Mouse (Mus musculus): Measurements from ENCODE around the gene Acp2. TPM values are rescaled to one million over a fixed set of nuclear protein-coding genes. Genes with fewer than 3 reads are reported as not detected.

The Acp2 gene
- 20.3 and 22.0 TPM in 2 replicates for total RNA-seq (2014; rRNA removed; ENCODE audit: low replicate concordance)
- polyA plus RNA-seq (2015; fragmentation: Nextera tagmentation; extraction: Ambion mirVana), result 11.2 and 11.8 TPM in 2 replicates

- 3% methylated on average over 28 of the region's 28 CpGs for WGBS
- ATAC-seq (ENCODE audit: insufficient read depth, low read depth), result peak; percentile 97
- peak; percentile 96 for DNase-seq (ENCODE audit: low spot score)
Measured at GRCm38 (mm10) chr2:91202222-91202971, at the start of gene Acp2, which contains the start of gene Nr1h3. TSS of gene Acp2 (plus strand) at chr2:91202885. TSS of gene Nr1h3 (minus strand) at chr2:91202834.

GRCm38 (mm10) chr2:91152885-91153377, 49.8 kb upstream of the Acp2 start:
- H3K27me3 ChIP-seq (ENCODE audit: control insufficient read depth, insufficient read depth, low read length), result no peaks in the 10 kb centered on the region
- H3K27ac ChIP-seq (ENCODE audit: low read depth), result no peak overlapping the region
- H3K4me1 ChIP-seq (ENCODE audit: control insufficient read depth, insufficient read depth), result no peaks in the 10 kb centered on the region
- no peak for ATAC-seq (ENCODE audit: insufficient read depth, low read depth)
- WGBS, result 77% methylated on average over 3 of the region's 3 CpGs
- peaks cover 9% of the 10 kb centered on the region; the same call in 1 of the 2 replicates for H3K36me3 ChIP-seq (replicated peaks; ENCODE audit: control insufficient read depth, insufficient read depth, low read length)
- no peak overlapping the region for H3K9ac ChIP-seq (replicated peaks; ENCODE audit: low read depth, low read length)
- no peak overlapping the region for H3K4me2 ChIP-seq (ENCODE audit: low read depth, low read length)
- no peak for DNase-seq (ENCODE audit: low spot score)
- no peaks in the 10 kb centered on the region for H3K9me3 ChIP-seq (replicated peaks; ENCODE audit: control insufficient read depth, low read length)
- no peak for TF ChIP-seq CTCF (IDR thresholded peaks at IDR 0.05; ENCODE audit: low read depth)
- no peak for TF ChIP-seq EP300 (IDR thresholded peaks at IDR 0.05; ENCODE audit: low read depth)
- no peak overlapping the region for H3K4me3 ChIP-seq (ENCODE audit: low read depth, low read length)

More at GRCm38 (mm10) chr2:91202222-91202971, at the start of gene Acp2, which contains the start of gene Nr1h3:
- Histone ChIP-seq H3K36me3 (replicated peaks; ENCODE audit: control insufficient read depth, insufficient read depth, low read length) (peaks cover 19% of the 10 kb centered on the region), H3K9me3 (replicated peaks; ENCODE audit: control insufficient read depth, low read length) (no peaks in the 10 kb centered on the region), H3K9ac (replicated peaks; ENCODE audit: low read depth, low read length) (peak within 1 kb of the TSS; percentile 78), H3K4me1 (ENCODE audit: control insufficient read depth, insufficient read depth) (peaks cover 17% of the 10 kb centered on the region; the same call in 1 of the 2 replicates), H3K4me2 (ENCODE audit: low read depth, low read length) (peak within 1 kb of the TSS; percentile 83), H3K4me3 (ENCODE audit: low read depth, low read length) (peak within 1 kb of the TSS; percentile 65), H3K27ac (ENCODE audit: low read depth) (peak within 1 kb of the TSS; percentile 95), H3K27me3 (ENCODE audit: control insufficient read depth, insufficient read depth, low read length) (no peaks in the 10 kb centered on the region)
- TF ChIP-seq CTCF (IDR thresholded peaks at IDR 0.05; ENCODE audit: low read depth) (peak; percentile 8; the same call in 1 of the 2 replicates), EP300 (IDR thresholded peaks at IDR 0.05; ENCODE audit: low read depth) (peak; percentile 60; the same call in 1 of the 2 replicates)

- 85% methylated on average over 3 of the region's 3 CpGs for WGBS
- Histone ChIP-seq H3K27me3 (ENCODE audit: control insufficient read depth, insufficient read depth, low read length) (no peaks in the 10 kb centered on the region), H3K9ac (replicated peaks; ENCODE audit: low read depth, low read length) (no peak overlapping the region), H3K36me3 (replicated peaks; ENCODE audit: control insufficient read depth, insufficient read depth, low read length) (peaks cover 9% of the 10 kb centered on the region; the same call in 1 of the 2 replicates), H3K4me1 (ENCODE audit: control insufficient read depth, insufficient read depth) (no peaks in the 10 kb centered on the region), H3K4me3 (ENCODE audit: low read depth, low read length) (no peak overlapping the region), H3K27ac (ENCODE audit: low read depth) (no peak overlapping the region), H3K9me3 (replicated peaks; ENCODE audit: control insufficient read depth, low read length) (no peaks in the 10 kb centered on the region), H3K4me2 (ENCODE audit: low read depth, low read length) (no peak overlapping the region)
- ATAC-seq (ENCODE audit: insufficient read depth, low read depth) (no peak), DNase-seq (ENCODE audit: low spot score) (no peak)
- TF ChIP-seq CTCF (IDR thresholded peaks at IDR 0.05; ENCODE audit: low read depth), result no peak
- TF ChIP-seq EP300 (IDR thresholded peaks at IDR 0.05; ENCODE audit: low read depth), result no peak
Measured at GRCm38 (mm10) chr2:91154091-91154490, 48.6 kb upstream of the Acp2 start.

- Histone ChIP-seq H3K9me3 (replicated peaks; ENCODE audit: control insufficient read depth, low read length) (no peaks in the 10 kb centered on the region), H3K4me2 (ENCODE audit: low read depth, low read length) (no peak overlapping the region), H3K27ac (ENCODE audit: low read depth) (no peak overlapping the region), H3K4me1 (ENCODE audit: control insufficient read depth, insufficient read depth) (peaks cover 10% of the 10 kb centered on the region), H3K9ac (replicated peaks; ENCODE audit: low read depth, low read length) (no peak overlapping the region), H3K27me3 (ENCODE audit: control insufficient read depth, insufficient read depth, low read length) (no peaks in the 10 kb centered on the region), H3K4me3 (ENCODE audit: low read depth, low read length) (no peak overlapping the region), H3K36me3 (replicated peaks; ENCODE audit: control insufficient read depth, insufficient read depth, low read length) (peaks cover 3% of the 10 kb centered on the region; the same call in 1 of the 2 replicates)
- no peak for TF ChIP-seq EP300 (IDR thresholded peaks at IDR 0.05; ENCODE audit: low read depth)
- ATAC-seq (ENCODE audit: insufficient read depth, low read depth) (no peak), DNase-seq (ENCODE audit: low spot score) (no peak)
- WGBS, result 55% methylated on average over 6 of the region's 6 CpGs
Measured at GRCm38 (mm10) chr2:91157002-91157752, 45.5 kb upstream of the Acp2 start.

GRCm38 (mm10) chr2:91160591-91160990, 42.1 kb upstream of the Acp2 start:
- peaks cover 10% of the 10 kb centered on the region for H3K4me1 ChIP-seq (ENCODE audit: control insufficient read depth, insufficient read depth)
- no peaks in the 10 kb centered on the region; the same call in none of the 2 replicates for H3K36me3 ChIP-seq (replicated peaks; ENCODE audit: control insufficient read depth, insufficient read depth, low read length)
- no peaks in the 10 kb centered on the region for H3K27me3 ChIP-seq (ENCODE audit: control insufficient read depth, insufficient read depth, low read length)
- no peak overlapping the region for H3K4me3 ChIP-seq (ENCODE audit: low read depth, low read length)
- H3K9ac ChIP-seq (replicated peaks; ENCODE audit: low read depth, low read length), result no peak overlapping the region
- 21% methylated on average over 6 of the region's 6 CpGs for WGBS
- DNase-seq (ENCODE audit: low spot score) (no peak), ATAC-seq (ENCODE audit: insufficient read depth, low read depth) (no peak)
- TF ChIP-seq EP300 (IDR thresholded peaks at IDR 0.05; ENCODE audit: low read depth) (no peak; the same call in 1 of the 2 replicates), CTCF (IDR thresholded peaks at IDR 0.05; ENCODE audit: low read depth) (no peak)
- no peak overlapping the region for H3K27ac ChIP-seq (ENCODE audit: low read depth)
- H3K9me3 ChIP-seq (replicated peaks; ENCODE audit: control insufficient read depth, low read length), result no peaks in the 10 kb centered on the region
- no peak overlapping the region for H3K4me2 ChIP-seq (ENCODE audit: low read depth, low read length)

All from heart, postnatal 0 days (tissue).